Mouse (Mus musculus): ENCODE results near the gene Mta2.

DNA sequence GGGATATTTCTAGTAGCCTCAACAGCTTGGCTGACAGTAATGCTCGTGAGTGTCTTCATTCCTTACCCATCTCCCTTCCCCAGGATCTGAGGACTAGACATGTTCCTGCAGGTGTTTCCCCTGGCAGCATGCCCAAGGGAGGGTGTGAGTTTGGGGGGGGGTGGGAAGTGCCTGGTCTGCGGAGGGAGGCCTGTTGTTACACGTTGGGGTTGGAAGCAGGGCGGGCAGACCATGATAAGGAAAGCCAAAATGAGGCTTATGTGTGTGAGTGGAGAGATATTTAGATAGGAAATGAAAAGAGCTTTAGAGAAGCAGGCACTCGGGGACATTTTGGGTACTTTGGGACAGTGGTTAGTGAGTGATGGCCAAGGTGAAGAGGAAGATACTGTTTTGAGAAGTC, 2.4 kb downstream of the Mta2 start:
- no peak for TF ChIP-seq CTCF (IDR thresholded peaks at IDR 0.05; ENCODE audit: borderline replicate concordance, control insufficient read depth, extremely low read depth, insufficient read depth, low read length, poor library complexity)
- no peak for TF ChIP-seq POLR2A (IDR thresholded peaks at IDR 0.05; ENCODE audit: control insufficient read depth, extremely low read depth, insufficient read depth, low read length, poor library complexity)

All from thymus, adult 2 months (tissue).